Mouse (Mus musculus) liver, embryonic 11.5 days (tissue): ENCODE measurements around the gene Hexim1. TPM values are rescaled to one million over a fixed set of nuclear protein-coding genes. Genes with fewer than 3 reads are reported as not detected.

Source experiments
- ATAC-seq: fragments of 200-750 bp; cut with Nextera tagmentation; replicated peaks from 2 replicates; pipeline ENCODE4 v1.8.0; 2017; ENCODE audit warnings: moderate number of reproducible peaks, mild to moderate bottlenecking, moderate TSS enrichment, moderate library complexity; ENCODE audit not compliant: low FRiP score
- DNase-seq: peaks from one replicate; pipeline ENCODE4 v3.0.0-alpha.2; 2017; ENCODE audit warnings: low spot score
- H3K27ac ChIP-seq: fragments of 300-500 bp; sonication (generic); 2 replicates; pipeline ENCODE4 v1.5.1; 2014; ENCODE audit warnings: mild to moderate bottlenecking, low read depth, low read length, control low read depth
- H3K27me3 ChIP-seq: fragments of 300-500 bp; sonication (generic); replicated peaks from 2 replicates; pipeline ENCODE4 v1.6.1; 2014; ENCODE audit warnings: low read length, mixed read lengths; ENCODE audit not compliant: control insufficient read depth, insufficient read depth
- H3K36me3 ChIP-seq: fragments of 300-500 bp; sonication (generic); 2 replicates; pipeline ENCODE4 v1.6.1; 2014; ENCODE audit warnings: mild to moderate bottlenecking, low read length, moderate library complexity, mixed read lengths; ENCODE audit not compliant: control insufficient read depth, insufficient read depth
- H3K4me1 ChIP-seq: fragments of 300-500 bp; sonication (generic); replicated peaks from 2 replicates; pipeline ENCODE4 v1.6.1; 2014; ENCODE audit warnings: low read length, mixed read lengths; ENCODE audit not compliant: control insufficient read depth, insufficient read depth
- H3K4me2 ChIP-seq: fragments of 300-500 bp; sonication (generic); 2 replicates; pipeline ENCODE4 v1.6.1; 2014; ENCODE audit warnings: mild to moderate bottlenecking, control low read depth, moderate library complexity
- H3K4me3 ChIP-seq: fragments of 300-500 bp; sonication (generic); 2 replicates; pipeline ENCODE4 v1.5.1; 2014; ENCODE audit warnings: low read depth, low read length, control low read depth
- H3K9ac ChIP-seq: fragments of 300-500 bp; sonication (generic); 2 replicates; pipeline ENCODE4 v1.6.1; 2014; ENCODE audit warnings: low read depth, low read length, control low read depth
- H3K9me3 ChIP-seq: fragments of 300-500 bp; sonication (generic); 2 replicates; pipeline ENCODE4 v1.6.1; 2016; ENCODE audit warnings: low read length, inconsistent platforms, mixed read lengths; ENCODE audit not compliant: control insufficient read depth
- WGBS: fragments of 180-500 bp; shearing (Covaris S2); extraction: QIAGEN DNeasy Blood & Tissue Kit; methylation state at CpG from one replicate; pipeline ENCODE4 v1.1.7; 2014; 5-methylcytosine and 5-hydroxymethylcytosine counted together
- polyA plus RNA-seq: library from polyadenylated mRNA; unstranded; fragments of >200 nt; fragmentation: Nextera tagmentation; extraction: Ambion mirVana; gene quantifications from 2 replicates; pipeline ENCODE4 v1.2.1, GENCODE M21; 2014

Gene Hexim1
- polyA plus RNA-seq, 1 experiment from 2014 or later: 6.1 TPM

- DNase-seq: no peak
Observed at GRCm38 (mm10) chr11:103093862-103094833, 21.9 kb upstream of the Hexim1 start.

GRCm38 (mm10) chr11:103095107-103095670 lies 20.8 kb upstream of the Hexim1 start:
- H3K9ac ChIP-seq: no peak overlapping the region
- H3K27ac ChIP-seq: no peak overlapping the region
- H3K36me3 ChIP-seq: no peaks in the 10 kb centered on the region
- H3K4me3 ChIP-seq: no peak overlapping the region
- no peaks in the 10 kb centered on the region for H3K9me3 ChIP-seq
- DNase-seq: no peak
- 72% methylated on average over 9 of the region's 9 CpGs for WGBS
- peaks cover 16% of the 10 kb centered on the region for H3K27me3 ChIP-seq
- no peak overlapping the region for H3K4me2 ChIP-seq
- no peak for ATAC-seq
- peaks cover 9% of the 10 kb centered on the region for H3K4me1 ChIP-seq

More at GRCm38 (mm10) chr11:103093862-103094833, 21.9 kb upstream of the Hexim1 start:
- H3K4me2 ChIP-seq: no peak overlapping the region
- no peak overlapping the region for H3K4me3 ChIP-seq
- peaks cover 9% of the 10 kb centered on the region for H3K27me3 ChIP-seq
- no peaks in the 10 kb centered on the region for H3K9me3 ChIP-seq
- WGBS: 59% methylated on average over 20 of the region's 20 CpGs
- no peak overlapping the region for H3K27ac ChIP-seq
- no peaks in the 10 kb centered on the region for H3K36me3 ChIP-seq
- peaks cover 9% of the 10 kb centered on the region for H3K4me1 ChIP-seq
- no peak overlapping the region for H3K9ac ChIP-seq
- no peak; the same call in 1 of the 2 replicates for ATAC-seq

GRCm38 (mm10) chr11:103095801-103096200 lies 20.2 kb upstream of the Hexim1 start:
- Histone ChIP-seq H3K9me3 (no peaks in the 10 kb centered on the region), H3K27me3 (peaks cover 22% of the 10 kb centered on the region), H3K4me3 (no peak overlapping the region), H3K36me3 (no peaks in the 10 kb centered on the region), H3K4me2 (no peak overlapping the region), H3K4me1 (peaks cover 9% of the 10 kb centered on the region), H3K27ac (no peak overlapping the region), H3K9ac (no peak overlapping the region)
- 83% methylated on average over 6 of the region's 6 CpGs for WGBS
- DNase-seq: no peak
- ATAC-seq: no peak

GRCm38 (mm10) chr11:103096979-103097894 lies 18.8 kb upstream of the Hexim1 start:
- Histone ChIP-seq H3K27ac (no peak overlapping the region; the same call in 1 of the 2 replicates), H3K4me2 (peak overlapping the region; percentile 26), H3K9me3 (no peaks in the 10 kb centered on the region), H3K36me3 (no peaks in the 10 kb centered on the region), H3K4me3 (no peak overlapping the region), H3K4me1 (peaks cover 17% of the 10 kb centered on the region), H3K27me3 (peaks cover 36% of the 10 kb centered on the region), H3K9ac (no peak overlapping the region)
- DNase-seq: no peak
- no peak for ATAC-seq
- WGBS: 31% methylated on average over 22 of the region's 22 CpGs

- no peak overlapping the region for H3K9ac ChIP-seq
- no peak overlapping the region for H3K4me3 ChIP-seq
- H3K9me3 ChIP-seq: no peaks in the 10 kb centered on the region
- peaks cover 24% of the 10 kb centered on the region for H3K4me1 ChIP-seq
- DNase-seq (no peak), ATAC-seq (no peak)
- no peaks in the 10 kb centered on the region for H3K36me3 ChIP-seq
- H3K27me3 ChIP-seq: peaks cover 36% of the 10 kb centered on the region
- no peak overlapping the region for H3K4me2 ChIP-seq
- no peak overlapping the region for H3K27ac ChIP-seq
- 79% methylated on average over 11 of the region's 11 CpGs for WGBS
Observed at GRCm38 (mm10) chr11:103098531-103099190, 17.4 kb upstream of the Hexim1 start.

- Histone ChIP-seq H3K9me3 (no peaks in the 10 kb centered on the region), H3K4me2 (no peak overlapping the region), H3K27ac (no peak overlapping the region), H3K9ac (no peak overlapping the region), H3K27me3 (peaks cover 36% of the 10 kb centered on the region), H3K4me1 (peaks cover 31% of the 10 kb centered on the region), H3K4me3 (no peak overlapping the region), H3K36me3 (no peaks in the 10 kb centered on the region)
- DNase-seq (no peak), ATAC-seq (no peak)
- WGBS: 60% methylated on average over 12 of the region's 12 CpGs
Observed at GRCm38 (mm10) chr11:103099352-103099940, 16.6 kb upstream of the Hexim1 start.

GRCm38 (mm10) chr11:103100361-103100760 lies 15.7 kb upstream of the Hexim1 start:
- H3K4me3 ChIP-seq: no peak overlapping the region
- H3K36me3 ChIP-seq: no peaks in the 10 kb centered on the region
- no peak for ATAC-seq
- no peak for DNase-seq
- no peaks in the 10 kb centered on the region for H3K9me3 ChIP-seq
- no peak overlapping the region for H3K27ac ChIP-seq
- no peak overlapping the region for H3K9ac ChIP-seq
- no peak overlapping the region for H3K4me2 ChIP-seq
- WGBS: 61% methylated on average over 8 of the region's 8 CpGs
- H3K27me3 ChIP-seq: peaks cover 36% of the 10 kb centered on the region
- H3K4me1 ChIP-seq: peaks cover 38% of the 10 kb centered on the region
